Mouse (Mus musculus) cortical plate, adult 2 months (tissue): ENCODE data around the gene Pf4. TPM values are rescaled to one million over a fixed set of nuclear protein-coding genes. Genes with fewer than 3 reads are reported as not detected.

Experiments
- H3K27ac ChIP-seq: fragments of 200-500 bp; 2 replicates; pipeline ENCODE4 v1.5.1; 2012; ENCODE audit warnings: low read length, control low read depth, inconsistent platforms; ENCODE audit not compliant: insufficient read depth
- H3K4me1 ChIP-seq: fragments of 200-500 bp; 2 replicates; pipeline ENCODE4 v1.6.1; 2011; ENCODE audit warnings: low read length; ENCODE audit not compliant: control insufficient read depth, insufficient read depth
- H3K4me3 ChIP-seq: fragments of 200-500 bp; 2 replicates; pipeline ENCODE4 v1.5.1; 2011; ENCODE audit warnings: mild to moderate bottlenecking, low read length, control low read depth; ENCODE audit not compliant: insufficient read depth
- CTCF ChIP-seq: fragments of 200-500 bp; IDR thresholded peaks from 2 replicates; pipeline ENCODE4 v1.5.1; 2011; ENCODE audit warnings: mild to moderate bottlenecking, control low read depth, low read length; ENCODE audit not compliant: insufficient read depth; ENCODE audit errors: extremely low read depth
- POLR2A ChIP-seq: fragments of 200-500 bp; IDR thresholded peaks from 2 replicates; pipeline ENCODE4 v1.6.1; 2011; ENCODE audit warnings: mild to moderate bottlenecking, low read length, control low read depth; ENCODE audit not compliant: insufficient read depth; ENCODE audit errors: extremely low read depth
- polyA plus RNA-seq: library from polyadenylated mRNA; depleted of rRNA; stranded (reverse); fragments of >200 nt; gene quantifications from 2 replicates; pipeline ENCODE4 v1.2.3, GENCODE M21; 2012; rRNA removed

Gene Pf4
- polyA plus RNA-seq: 5.0 and 6.5 TPM in 2 replicates

DNA sequence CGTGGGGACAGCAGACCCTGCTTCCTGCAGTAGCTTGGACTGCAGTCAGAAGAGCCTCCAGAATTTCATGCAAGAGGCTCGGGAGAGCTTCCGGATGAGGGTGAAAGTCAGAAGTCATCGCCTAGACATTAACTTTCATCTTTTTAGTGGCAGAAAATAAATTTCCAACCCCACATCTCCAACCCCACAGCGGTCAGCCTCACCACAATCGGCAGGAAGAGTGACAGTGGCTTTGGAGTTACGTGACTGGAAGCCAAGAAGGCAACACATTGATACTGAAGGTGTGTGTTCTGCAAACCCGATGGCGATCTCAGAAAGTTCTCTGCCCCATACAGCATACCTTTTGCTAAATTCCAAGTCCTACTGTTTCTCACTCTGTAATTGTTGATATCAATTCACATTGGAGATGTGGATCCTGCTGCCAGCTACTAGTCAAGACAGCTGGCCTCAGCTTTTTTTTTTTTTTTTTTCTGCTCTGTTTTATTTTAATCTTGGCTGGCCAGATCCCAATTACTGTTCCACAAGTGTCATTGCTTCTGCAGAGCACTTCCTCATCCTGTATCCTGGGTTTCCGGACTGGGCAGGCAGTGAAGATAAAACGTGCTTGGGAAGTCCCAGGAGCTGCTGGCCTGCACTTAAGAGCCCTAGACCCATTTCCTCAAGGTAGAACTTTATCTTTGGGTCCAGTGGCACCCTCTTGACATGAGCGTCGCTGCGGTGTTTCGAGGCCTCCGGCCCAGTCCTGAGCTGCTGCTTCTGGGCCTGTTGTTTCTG lies at the start of gene Pf4:
Pf4 (plus strand) TSS at position 556 of the 774 bp plus-strand sequence.
- Histone ChIP-seq H3K27ac (no peak within 1 kb of the TSS), H3K4me1 (no peaks in the 10 kb centered on the region), H3K4me3 (no peak within 1 kb of the TSS)
- no peak for TF ChIP-seq CTCF
- TF ChIP-seq POLR2A: no peak

DNA sequence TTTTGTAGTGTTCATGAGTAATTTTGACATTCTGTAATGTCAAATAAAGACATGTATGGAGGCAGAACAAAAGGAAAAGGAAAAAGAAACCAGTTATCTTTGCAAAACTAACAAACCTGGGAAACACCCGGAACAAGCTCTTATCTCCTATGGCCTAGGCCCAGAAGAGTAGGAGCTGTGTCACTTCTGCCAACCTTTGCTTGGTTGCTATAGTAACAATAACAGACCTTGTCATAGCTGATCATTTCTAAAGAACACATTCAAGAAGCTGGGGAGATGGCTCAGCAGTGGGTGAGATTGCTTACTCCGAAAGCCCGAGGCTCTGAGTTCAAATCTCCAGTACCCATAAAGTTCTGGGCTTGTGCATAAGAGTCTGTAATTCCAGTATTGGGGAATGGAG lies 49.6 kb upstream of the Pf4 start:
- Histone ChIP-seq H3K4me3 (no peak overlapping the region), H3K27ac (no peak overlapping the region), H3K4me1 (no peaks in the 10 kb centered on the region)
- TF ChIP-seq CTCF (no peak), POLR2A (no peak)

DNA sequence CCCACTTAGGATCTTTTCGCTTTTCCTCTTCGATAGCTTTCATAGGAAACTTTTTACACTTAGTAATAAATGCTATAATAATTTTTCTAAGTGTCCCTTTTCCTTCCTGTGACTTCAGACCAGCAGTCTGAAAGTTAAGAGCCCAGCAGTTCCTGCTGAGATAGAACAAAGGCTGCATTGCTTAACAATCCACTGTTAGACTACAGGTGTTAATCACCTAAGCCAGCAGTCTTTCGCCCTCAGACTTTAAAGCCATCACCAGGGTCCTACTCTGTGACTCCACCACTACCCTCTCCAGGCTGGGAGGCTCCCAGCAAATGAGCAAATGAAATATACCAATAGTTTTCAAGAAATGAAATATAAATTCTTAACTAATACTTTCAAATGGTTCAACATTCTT lies 44.0 kb upstream of the Pf4 start:
- no peak for TF ChIP-seq POLR2A
- TF ChIP-seq CTCF: no peak
- Histone ChIP-seq H3K4me1 (no peaks in the 10 kb centered on the region), H3K4me3 (no peak overlapping the region), H3K27ac (no peak overlapping the region)

DNA sequence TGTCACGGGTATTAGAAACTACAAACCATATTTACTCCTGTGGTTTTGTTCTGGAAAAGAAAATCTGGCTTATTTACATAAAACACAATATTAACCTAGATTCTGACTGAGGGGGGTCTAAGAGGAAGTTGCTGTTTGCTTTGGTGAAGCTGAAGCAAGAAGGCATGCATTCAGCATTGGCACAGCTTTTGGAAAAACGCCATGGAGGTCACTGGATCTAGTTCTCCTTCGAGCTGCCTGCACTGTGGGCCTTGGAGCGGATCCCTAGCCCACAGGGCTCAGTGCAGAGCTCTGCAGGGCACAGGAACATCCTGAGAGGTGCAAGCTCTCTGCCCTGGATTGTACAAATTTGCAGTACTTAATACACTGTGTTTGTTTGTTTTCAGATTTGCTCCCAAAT lies 40.8 kb upstream of the Pf4 start:
- H3K4me1 ChIP-seq: no peaks in the 10 kb centered on the region
- no peak overlapping the region for H3K4me3 ChIP-seq
- H3K27ac ChIP-seq: no peak overlapping the region
- TF ChIP-seq CTCF (no peak), POLR2A (no peak)

DNA sequence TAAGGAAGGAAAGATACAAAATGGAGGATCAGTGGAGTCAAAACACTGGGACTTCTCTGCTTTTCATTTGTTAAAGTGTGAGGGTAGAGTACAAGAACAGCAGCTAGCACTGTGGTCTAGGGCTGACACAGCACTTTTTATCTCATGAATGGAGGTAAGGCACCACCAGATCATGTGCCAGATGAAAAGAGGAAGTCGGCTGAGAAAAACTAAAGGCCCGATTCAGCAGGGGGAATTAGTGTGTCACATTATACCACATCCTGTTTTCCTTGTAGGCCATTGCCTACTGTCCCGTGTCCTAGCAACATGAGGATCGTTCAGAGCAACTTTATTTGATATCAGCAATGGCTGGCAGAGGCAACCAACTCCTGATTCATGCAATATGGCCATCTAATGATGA lies 30.2 kb upstream of the Pf4 start:
- Histone ChIP-seq H3K27ac (no peak overlapping the region), H3K4me3 (no peak overlapping the region), H3K4me1 (no peaks in the 10 kb centered on the region)
- no peak for TF ChIP-seq CTCF
- TF ChIP-seq POLR2A: no peak

DNA sequence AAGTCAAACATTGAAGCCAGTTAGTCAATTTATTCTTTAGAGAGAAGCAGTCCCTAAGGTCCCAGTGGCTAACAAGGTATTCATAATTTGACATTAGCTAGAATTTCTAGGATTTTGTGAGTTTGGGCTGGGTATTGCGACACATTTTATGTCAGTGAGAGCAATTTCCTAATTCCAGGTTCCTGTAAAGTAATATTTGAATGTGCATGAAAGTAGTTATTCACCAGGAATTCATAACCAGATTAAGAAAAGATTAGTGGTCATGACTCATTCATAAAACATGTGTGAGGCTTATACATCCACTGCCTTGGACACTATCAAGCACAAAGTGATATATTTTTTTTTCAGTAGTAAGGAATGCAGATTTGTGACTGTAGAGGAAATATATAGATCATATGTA lies 18.3 kb upstream of the Pf4 start:
- H3K4me3 ChIP-seq: no peak overlapping the region
- H3K4me1 ChIP-seq: no peaks in the 10 kb centered on the region
- TF ChIP-seq CTCF (no peak), POLR2A (no peak)
- no peak overlapping the region for H3K27ac ChIP-seq

DNA sequence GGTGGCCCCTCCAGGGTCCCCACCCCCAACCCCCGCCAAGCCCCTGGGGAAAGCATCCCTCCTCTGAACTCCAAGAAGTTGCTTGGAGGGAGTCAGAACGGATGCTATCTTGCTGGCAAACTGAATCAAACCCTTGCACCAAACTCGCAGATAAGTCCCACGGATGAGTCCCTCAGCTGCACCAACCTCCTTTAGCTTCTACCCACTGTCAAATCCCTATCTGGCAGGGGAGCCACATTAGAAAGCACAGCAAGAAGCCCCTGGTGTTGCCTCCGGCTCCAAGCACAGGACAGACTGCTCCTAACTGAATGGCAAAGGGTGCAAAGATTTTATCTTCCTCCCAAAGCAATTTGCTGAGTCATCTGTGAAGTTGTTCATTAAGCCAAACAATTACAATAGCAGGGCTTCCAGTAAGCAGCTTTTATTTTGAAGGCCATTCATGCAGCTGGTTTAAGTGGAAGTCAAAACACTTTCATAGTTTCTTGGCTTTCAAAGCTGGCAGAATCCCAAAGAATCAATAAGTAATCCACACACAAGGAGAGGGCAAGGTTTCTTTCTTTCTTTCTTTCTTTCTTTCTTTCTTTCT lies 14.1 kb upstream of the Pf4 start:
- H3K4me3 ChIP-seq: no peak overlapping the region
- H3K4me1 ChIP-seq: no peaks in the 10 kb centered on the region
- TF ChIP-seq CTCF (no peak), POLR2A (no peak)
- no peak overlapping the region for H3K27ac ChIP-seq

DNA sequence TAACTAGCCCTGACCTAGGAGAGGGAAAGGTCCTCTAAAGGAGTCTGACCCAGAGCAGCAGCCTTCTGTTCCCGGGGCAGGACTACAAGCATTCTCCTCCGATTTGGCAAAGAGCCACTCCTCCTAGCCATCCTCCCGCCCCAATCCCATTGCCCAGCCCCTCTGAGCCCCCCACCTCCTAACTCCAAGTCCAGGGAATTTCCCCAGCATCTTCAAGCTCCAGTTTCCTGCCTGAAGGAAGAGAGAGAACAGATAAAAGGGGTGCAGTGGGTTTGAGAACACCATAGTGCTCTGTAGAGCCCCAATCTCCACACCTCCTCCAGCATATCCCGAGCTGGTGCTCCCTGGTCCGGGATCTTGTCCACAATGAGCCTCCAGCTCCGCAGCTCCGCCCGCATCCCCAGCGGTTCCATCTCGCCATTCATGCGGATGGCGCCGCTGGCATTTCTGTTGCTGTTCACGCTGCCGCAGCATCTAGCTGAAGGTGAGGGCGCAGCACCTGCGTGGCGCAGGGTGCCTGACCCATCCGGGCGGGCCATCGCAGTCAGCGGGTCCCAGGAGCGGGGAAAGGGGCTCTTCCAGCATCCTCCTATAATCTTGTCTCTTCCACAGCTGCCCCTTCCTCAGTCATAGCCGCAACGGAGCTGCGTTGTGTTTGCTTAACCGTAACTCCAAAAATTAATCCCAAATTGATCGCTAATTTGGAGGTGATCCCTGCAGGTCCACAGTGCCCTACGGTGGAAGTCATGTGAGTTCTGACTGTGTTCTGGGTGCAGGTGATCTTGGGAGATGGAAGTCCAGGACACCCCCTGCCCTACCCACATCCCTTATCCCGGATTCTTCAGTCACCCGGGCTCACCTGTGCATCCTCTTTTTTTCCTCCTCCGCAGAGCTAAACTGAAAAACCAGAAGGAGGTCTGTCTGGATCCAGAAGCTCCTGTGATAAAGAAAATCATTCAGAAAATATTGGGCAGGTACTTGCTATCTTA lies 12.9 kb upstream of the Pf4 start, which contains the start of gene Cxcl5:
Cxcl5 (plus strand) TSS at position 284 of the 989 bp plus-strand sequence.
- no peaks in the 10 kb centered on the region for H3K4me1 ChIP-seq
- H3K27ac ChIP-seq: no peak within 1 kb of the TSS
- TF ChIP-seq CTCF: no peak
- TF ChIP-seq POLR2A: no peak
- peak within 1 kb of the TSS; percentile 34 for H3K4me3 ChIP-seq

DNA sequence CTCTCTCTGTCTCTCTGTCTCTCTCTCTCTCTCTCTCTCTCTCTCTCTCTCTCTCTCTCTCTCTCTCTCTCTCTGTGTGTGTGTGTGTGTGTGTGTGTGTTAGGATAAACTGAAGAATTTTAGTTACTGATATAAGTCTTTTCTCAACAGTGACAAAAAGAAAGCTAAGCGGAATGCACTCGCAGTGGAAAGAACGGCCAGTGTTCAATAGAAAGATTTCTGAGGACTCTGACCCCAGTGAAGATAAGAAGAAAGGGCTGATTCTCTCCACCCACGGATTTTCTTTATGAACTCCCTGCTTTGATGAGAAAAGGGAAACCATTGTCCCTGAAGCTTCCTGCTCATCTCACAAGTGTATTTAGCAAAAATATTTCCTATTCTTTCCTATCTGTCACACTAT lies 11.9 kb upstream of the Pf4 start:
- no peaks in the 10 kb centered on the region for H3K4me1 ChIP-seq
- no peak overlapping the region for H3K27ac ChIP-seq
- H3K4me3 ChIP-seq: no peak overlapping the region
- TF ChIP-seq POLR2A: no peak
- TF ChIP-seq CTCF: no peak

DNA sequence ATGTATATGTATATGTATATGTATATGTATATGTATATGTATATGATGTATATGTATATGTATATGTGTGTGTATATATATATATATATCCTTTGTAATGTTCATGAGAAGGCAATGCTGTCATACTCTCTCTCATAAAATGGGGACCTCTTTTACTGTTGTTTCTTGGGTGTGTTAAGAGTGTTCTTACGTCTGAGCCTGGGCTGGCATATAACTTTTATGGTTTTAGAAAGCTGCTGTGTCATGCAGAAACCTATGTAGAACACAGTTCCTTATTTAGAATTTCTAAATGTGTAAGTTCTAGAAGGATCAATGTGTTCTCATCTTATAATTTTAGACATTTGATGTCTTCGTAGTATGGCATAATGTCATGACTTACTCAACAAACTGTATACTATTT lies 11.4 kb upstream of the Pf4 start:
- TF ChIP-seq CTCF (no peak), POLR2A (no peak)
- no peak overlapping the region for H3K4me3 ChIP-seq
- H3K27ac ChIP-seq: no peak overlapping the region
- no peaks in the 10 kb centered on the region for H3K4me1 ChIP-seq
